Mouse (Mus musculus) erythroblast, embryonic 14.5 days (primary cell): ENCODE data around the gene Tff3. TPM values are rescaled to one million over a fixed set of nuclear protein-coding genes. Genes with fewer than 3 reads are reported as not detected.

Source experiments
- H3K27me3 ChIP-seq: 2 replicates; pipeline ENCODE4 v1.6.1; 2012; ENCODE audit warnings: inconsistent platforms; ENCODE audit not compliant: control insufficient read depth
- H3K36me3 ChIP-seq: 2 replicates; pipeline ENCODE4 v1.6.1; 2012; ENCODE audit warnings: mild to moderate bottlenecking, inconsistent platforms; ENCODE audit not compliant: control insufficient read depth
- H3K4me1 ChIP-seq: 2 replicates; pipeline ENCODE4 v1.6.1; 2012; ENCODE audit warnings: inconsistent platforms; ENCODE audit not compliant: control insufficient read depth
- H3K4me3 ChIP-seq: replicated peaks from 2 replicates; pipeline ENCODE3; 2012; ENCODE audit warnings: moderate library complexity, mild to moderate bottlenecking, inconsistent platforms
- H3K9me3 ChIP-seq: 2 replicates; pipeline ENCODE4 v1.6.1; 2012; ENCODE audit warnings: low read length, inconsistent platforms, mixed read lengths; ENCODE audit not compliant: control insufficient read depth
- GATA1 ChIP-seq: IDR thresholded peaks from 2 replicates; pipeline ENCODE4 v1.6.1; 2012; ENCODE audit warnings: low read length, inconsistent platforms, mixed read lengths
- TAL1 ChIP-seq: IDR thresholded peaks from 3 replicates; pipeline ENCODE4 v1.6.1; 2012; ENCODE audit warnings: low read length, inconsistent platforms, mixed read lengths
- polyA plus RNA-seq: library from polyadenylated mRNA; stranded (reverse); fragments of >175 nt; gene quantifications from 2 replicates; pipeline ENCODE4 v1.2.3, GENCODE M21; 2012

Tff3 gene
- polyA plus RNA-seq, 1 experiment, result not detected

DNA sequence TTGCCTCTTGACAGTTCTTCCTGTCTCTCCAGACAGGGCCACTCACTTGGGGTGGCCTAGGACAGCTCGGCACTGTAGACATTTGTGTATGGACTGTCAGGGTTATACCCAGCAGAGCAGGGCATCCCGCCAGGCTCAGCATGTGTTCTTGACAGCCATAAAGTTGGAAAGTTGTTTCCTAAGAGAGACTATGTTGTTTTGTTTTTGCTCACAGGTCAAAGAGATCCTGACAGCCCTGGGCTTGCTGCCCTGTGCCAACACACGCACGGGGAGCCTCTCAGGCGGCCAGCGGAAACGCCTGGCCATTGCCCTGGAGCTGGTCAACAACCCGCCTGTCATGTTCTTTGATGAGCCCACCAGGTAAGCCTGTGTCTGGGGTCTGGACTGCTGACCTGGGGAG, 25.6 kb downstream of the Tff3 start:
- no peaks in the 10 kb centered on the region for H3K36me3 ChIP-seq
- TF ChIP-seq GATA1 (no peak), TAL1 (no peak)
- H3K9me3 ChIP-seq, result no peaks in the 10 kb centered on the region
- H3K27me3 ChIP-seq, result no peaks in the 10 kb centered on the region; the same call in 1 of the 2 replicates
- H3K4me1 ChIP-seq, result peaks cover 46% of the 10 kb centered on the region
- H3K4me3 ChIP-seq, result no peak overlapping the region

DNA sequence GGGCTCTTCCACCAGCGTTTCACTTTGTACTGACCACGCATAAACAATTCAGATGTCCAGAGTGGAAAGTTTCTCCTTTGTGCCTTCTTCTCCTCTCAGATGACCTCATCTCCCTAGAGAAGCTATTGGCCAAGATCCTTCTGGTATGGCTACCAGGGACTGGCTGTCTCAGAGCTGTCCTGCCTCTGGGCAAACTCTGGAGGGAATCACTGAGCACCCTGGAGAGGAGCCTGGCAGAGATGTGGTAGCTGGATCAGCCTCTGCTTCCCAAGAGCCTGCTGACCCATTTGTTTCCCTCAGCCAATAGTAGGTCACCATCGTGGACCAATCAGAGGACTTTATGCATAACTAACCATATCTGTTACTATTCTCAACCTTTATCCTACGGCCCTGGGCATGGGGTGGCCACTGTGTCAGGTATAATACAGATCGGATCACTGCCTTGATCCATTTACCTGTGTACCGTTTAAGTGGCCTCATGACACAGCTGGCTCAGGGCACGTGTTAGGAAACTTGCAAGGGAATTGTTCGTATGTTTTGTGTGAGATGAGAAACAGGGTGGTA, 26.4 kb downstream of the Tff3 start:
- no peak overlapping the region for H3K4me3 ChIP-seq
- peaks cover under 1% of the 10 kb centered on the region; the same call in 1 of the 2 replicates for H3K36me3 ChIP-seq
- peaks cover 48% of the 10 kb centered on the region for H3K4me1 ChIP-seq
- no peaks in the 10 kb centered on the region; the same call in 1 of the 2 replicates for H3K27me3 ChIP-seq
- H3K9me3 ChIP-seq, result peaks cover 1% of the 10 kb centered on the region; the same call in 1 of the 2 replicates
- no peak for TF ChIP-seq TAL1
- no peak for TF ChIP-seq GATA1

DNA sequence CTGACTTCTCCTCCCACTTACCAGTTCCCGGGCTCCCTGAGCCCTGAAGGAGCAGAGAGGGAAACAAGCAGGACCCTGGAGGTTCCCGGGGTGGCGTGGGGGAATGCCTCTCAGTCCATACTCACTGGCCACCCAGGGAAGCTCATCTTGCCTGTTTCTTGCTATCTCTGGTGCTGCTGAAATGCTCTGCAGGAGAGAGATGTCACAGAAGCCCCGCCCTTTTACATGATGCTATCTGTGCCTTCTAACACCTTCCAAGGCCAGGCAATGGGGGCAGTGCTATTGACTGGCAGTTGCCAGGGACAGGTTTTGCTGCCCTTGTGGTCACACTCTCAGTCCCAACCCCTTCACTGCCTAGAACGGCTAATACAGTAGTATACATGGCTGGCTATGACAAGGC, 30.7 kb downstream of the Tff3 start:
- H3K9me3 ChIP-seq, result peaks cover 4% of the 10 kb centered on the region; the same call in 1 of the 2 replicates
- peaks cover 3% of the 10 kb centered on the region; the same call in 1 of the 2 replicates for H3K36me3 ChIP-seq
- TF ChIP-seq GATA1 (no peak; the same call in 1 of the 2 replicates), TAL1 (no peak)
- no peaks in the 10 kb centered on the region; the same call in 1 of the 2 replicates for H3K27me3 ChIP-seq
- H3K4me3 ChIP-seq, result peak overlapping the region; percentile 11
- H3K4me1 ChIP-seq, result peaks cover 60% of the 10 kb centered on the region

DNA sequence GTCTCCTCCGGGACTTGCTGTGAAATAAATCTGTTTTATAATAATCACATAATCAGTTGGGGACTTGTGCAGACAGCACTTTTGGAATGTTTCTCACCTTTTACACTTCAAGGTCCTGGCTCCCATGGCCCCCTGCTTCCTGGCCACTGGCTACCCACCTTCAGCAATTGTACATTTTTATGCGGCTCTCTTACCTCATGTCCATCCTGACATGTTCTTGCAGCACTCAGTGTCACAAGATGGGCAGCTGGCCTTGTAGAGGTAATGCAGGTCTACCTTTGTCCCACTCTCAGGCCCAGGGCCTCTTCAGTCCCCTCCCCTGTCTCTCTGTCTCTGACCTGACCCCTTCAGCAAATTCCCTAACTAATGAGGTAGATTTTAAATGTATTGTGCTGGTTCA, 32.6 kb downstream of the Tff3 start:
- Histone ChIP-seq H3K4me1 (peaks cover 72% of the 10 kb centered on the region), H3K9me3 (peaks cover 11% of the 10 kb centered on the region), H3K27me3 (no peaks in the 10 kb centered on the region; the same call in 1 of the 2 replicates), H3K36me3 (peaks cover 14% of the 10 kb centered on the region), H3K4me3 (no peak overlapping the region)
- TF ChIP-seq TAL1, result no peak
- no peak for TF ChIP-seq GATA1

DNA sequence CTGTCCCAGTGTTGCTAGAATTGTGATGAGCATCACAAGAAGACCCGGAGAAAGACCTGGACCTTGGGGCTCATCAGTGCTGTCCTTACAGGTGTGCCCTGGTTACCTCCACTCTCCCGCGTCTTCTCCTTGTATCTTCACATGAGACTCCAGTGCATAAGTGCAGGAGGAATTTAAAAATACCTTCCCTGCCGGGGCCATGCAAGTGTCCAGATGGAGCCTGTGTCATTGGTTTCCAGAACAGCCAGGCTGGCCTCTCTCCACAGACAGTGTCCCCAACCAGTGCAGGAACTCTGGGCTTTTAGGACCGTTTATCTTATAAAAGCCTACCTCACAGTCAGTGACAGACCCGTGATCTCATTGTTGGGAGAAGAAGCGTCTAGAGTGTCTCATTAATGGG, 33.9 kb downstream of the Tff3 start:
- peaks cover 11% of the 10 kb centered on the region for H3K9me3 ChIP-seq
- TF ChIP-seq TAL1, result no peak
- TF ChIP-seq GATA1, result no peak
- H3K27me3 ChIP-seq, result no peaks in the 10 kb centered on the region; the same call in 1 of the 2 replicates
- H3K4me1 ChIP-seq, result peaks cover 83% of the 10 kb centered on the region
- no peak overlapping the region for H3K4me3 ChIP-seq
- H3K36me3 ChIP-seq, result peaks cover 14% of the 10 kb centered on the region

DNA sequence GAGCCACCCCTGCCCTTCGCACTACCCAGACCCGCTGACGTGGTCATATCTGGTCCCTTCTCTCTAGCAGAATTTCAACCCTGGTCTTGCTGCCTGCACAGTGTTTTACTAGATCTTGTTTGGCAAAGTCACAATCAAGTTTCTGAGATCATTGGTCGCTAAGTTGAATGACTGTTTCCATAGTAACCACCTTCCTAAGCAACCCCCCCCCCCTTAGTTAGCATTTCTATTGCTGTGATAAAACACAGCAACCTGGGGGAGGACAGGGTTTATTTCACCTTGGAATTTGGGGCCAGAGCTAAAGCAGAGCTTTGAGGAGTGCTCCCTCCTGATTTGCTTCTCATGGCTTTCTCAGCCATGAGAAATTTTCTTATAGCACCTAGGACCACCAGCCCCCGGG, 34.7 kb downstream of the Tff3 start:
- TF ChIP-seq GATA1 (no peak), TAL1 (no peak)
- H3K4me1 ChIP-seq, result peaks cover 83% of the 10 kb centered on the region
- H3K36me3 ChIP-seq, result peaks cover 14% of the 10 kb centered on the region

DNA sequence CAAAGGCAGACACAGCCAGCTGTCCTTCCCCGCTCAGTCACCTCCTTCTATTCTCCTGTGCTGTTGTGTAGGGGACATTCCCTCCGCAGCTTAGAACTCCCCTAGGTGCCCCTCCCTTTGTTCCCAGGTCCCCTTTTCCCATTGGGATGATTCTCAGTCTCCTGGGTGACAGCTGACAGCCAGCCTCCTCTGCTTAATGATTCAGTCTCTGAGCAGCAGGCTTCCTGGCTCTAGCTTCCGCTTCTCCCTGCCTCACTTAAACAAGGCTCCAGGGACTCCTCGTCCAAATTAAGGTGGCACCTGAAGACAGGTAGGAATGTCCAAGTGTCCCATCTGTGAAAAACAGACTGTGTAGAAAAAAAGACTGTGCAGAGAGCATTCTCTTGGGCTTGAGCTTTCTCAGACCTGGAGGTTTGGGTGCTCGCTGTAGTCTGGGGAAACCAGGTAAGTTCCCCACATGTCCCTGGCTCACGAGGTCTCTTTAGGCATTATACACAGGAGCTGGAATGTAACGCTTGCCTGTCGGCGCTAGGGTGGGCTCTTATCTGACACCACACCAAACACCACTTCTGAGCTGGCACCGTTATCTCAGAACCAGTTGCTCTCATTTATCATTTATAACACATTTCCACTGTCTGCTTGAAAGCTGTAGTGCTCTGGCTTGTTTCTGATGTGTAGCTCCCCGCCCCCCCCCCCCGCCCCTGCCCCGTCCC, 38.3 kb downstream of the Tff3 start:
- Histone ChIP-seq H3K27me3 (no peaks in the 10 kb centered on the region), H3K4me3 (peak overlapping the region; percentile 31), H3K4me1 (peaks cover 87% of the 10 kb centered on the region), H3K9me3 (peaks cover 7% of the 10 kb centered on the region), H3K36me3 (peaks cover 11% of the 10 kb centered on the region)
- peak; percentile 90 for TF ChIP-seq GATA1
- peak; percentile 77 for TF ChIP-seq TAL1

More for the DNA sequence above, 34.7 kb downstream of the Tff3 start:
- peaks cover 11% of the 10 kb centered on the region for H3K9me3 ChIP-seq
- H3K27me3 ChIP-seq, result no peaks in the 10 kb centered on the region
- no peak overlapping the region for H3K4me3 ChIP-seq

DNA sequence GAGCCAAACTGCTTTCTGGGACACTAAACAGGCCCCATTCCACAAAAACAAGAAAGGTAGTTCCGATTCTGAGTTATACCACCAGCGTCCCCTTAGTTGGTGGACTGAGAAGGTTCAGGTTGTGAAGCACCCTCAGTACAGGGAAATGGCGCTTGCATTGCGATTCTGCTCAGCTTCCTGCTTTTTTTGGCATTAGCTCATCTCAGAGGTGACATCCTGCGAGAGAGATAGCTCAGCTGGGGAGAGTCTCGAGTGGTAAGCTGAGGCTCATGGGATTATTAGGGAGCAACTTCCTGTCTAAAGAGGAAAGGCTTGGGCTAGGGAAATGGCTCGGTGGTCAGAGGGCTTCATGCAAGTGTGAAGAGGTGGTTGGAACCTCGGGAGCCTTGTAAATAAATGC, 39.6 kb downstream of the Tff3 start:
- Histone ChIP-seq H3K4me3 (no peak overlapping the region), H3K36me3 (peaks cover 11% of the 10 kb centered on the region), H3K4me1 (peaks cover 96% of the 10 kb centered on the region), H3K9me3 (peaks cover 7% of the 10 kb centered on the region), H3K27me3 (no peaks in the 10 kb centered on the region)
- TF ChIP-seq TAL1, result no peak

DNA sequence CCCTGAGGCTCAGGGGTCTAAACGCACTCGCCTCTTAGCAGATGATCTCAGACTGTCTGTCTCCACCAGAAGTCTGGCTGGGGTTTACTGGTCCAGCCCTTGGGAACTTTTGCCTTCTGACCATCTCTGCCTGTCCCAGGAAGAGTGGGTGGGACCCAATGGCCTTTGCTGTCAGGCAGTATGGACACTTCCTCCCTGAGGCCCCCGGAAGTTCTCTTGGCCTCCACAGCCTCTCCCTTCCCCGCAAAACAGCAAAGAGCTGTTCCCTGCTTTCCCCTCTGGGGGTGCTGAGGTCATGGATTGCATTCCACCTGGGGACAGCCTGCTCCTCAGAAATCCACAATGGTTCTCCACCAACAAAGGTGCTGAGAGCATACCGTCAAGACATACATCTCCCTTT, 40.7 kb downstream of the Tff3 start:
- Histone ChIP-seq H3K4me3 (no peak overlapping the region), H3K4me1 (peaks cover 96% of the 10 kb centered on the region), H3K36me3 (peaks cover 11% of the 10 kb centered on the region)

More for the DNA sequence above, 40.7 kb downstream of the Tff3 start:
- Histone ChIP-seq H3K9me3 (peaks cover 7% of the 10 kb centered on the region), H3K27me3 (no peaks in the 10 kb centered on the region)
- TF ChIP-seq TAL1 (no peak), GATA1 (no peak)
